Mouse (Mus musculus) kidney, adult 10 weeks (tissue): ENCODE results near the gene Atp6v1a. TPM values are rescaled to one million over a fixed set of nuclear protein-coding genes. Genes with fewer than 3 reads are reported as not detected.

ENCODE experiments used
- polyA plus RNA-seq: library from polyadenylated mRNA; stranded (reverse); fragments of 350-450 nt; fragmentation: Illumina TruSeq; extraction: RNeasy Lipid Tissue Mini Kit (QIAGEN cat#74804); gene quantifications from one replicate; pipeline ENCODE4 v1.2.3, GENCODE M21; 2014; ENCODE audit warnings: low read depth, low replicate concordance

Gene Atp6v1a
- polyA plus RNA-seq, result 622 TPM

DNA sequence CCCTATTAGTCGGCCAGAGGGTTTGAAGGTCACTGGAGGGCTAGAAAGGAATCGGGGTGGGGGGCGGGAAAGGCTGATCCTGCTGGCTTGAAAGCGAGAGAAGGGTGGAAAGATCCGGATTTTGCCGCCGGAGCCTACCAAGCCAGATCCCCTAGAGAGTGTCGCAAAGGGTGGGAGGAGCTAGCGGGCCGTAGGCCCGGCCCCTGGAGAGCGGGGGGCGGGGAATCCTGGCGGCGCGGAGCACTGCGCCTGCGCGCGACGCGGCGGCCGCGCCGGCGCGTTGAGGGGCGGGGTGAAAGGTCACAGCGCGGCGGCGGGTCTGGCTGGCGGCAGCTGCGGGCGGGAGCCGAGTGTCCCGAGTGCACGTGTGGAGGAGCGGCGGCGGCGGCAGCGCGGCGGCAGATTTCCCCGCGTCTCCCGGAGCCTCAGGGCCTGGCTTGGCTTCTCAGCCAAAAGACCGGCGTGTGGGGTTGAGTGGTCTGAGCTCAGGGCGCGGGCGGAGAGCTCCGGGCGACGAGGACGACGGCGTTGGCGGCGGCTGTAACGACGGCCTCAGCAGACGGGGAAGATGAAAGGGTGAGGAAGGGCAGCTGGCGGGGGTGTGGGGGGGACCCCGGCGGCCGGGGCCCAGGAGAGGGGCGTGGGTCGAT is at the start of gene Atp6v1a, which contains the start of gene Naa50:
Atp6v1a (minus strand) TSS at position 170 of the 650 bp plus-strand sequence.
Naa50 (plus strand) TSS at position 295 of the 650 bp plus-strand sequence.

DNA sequence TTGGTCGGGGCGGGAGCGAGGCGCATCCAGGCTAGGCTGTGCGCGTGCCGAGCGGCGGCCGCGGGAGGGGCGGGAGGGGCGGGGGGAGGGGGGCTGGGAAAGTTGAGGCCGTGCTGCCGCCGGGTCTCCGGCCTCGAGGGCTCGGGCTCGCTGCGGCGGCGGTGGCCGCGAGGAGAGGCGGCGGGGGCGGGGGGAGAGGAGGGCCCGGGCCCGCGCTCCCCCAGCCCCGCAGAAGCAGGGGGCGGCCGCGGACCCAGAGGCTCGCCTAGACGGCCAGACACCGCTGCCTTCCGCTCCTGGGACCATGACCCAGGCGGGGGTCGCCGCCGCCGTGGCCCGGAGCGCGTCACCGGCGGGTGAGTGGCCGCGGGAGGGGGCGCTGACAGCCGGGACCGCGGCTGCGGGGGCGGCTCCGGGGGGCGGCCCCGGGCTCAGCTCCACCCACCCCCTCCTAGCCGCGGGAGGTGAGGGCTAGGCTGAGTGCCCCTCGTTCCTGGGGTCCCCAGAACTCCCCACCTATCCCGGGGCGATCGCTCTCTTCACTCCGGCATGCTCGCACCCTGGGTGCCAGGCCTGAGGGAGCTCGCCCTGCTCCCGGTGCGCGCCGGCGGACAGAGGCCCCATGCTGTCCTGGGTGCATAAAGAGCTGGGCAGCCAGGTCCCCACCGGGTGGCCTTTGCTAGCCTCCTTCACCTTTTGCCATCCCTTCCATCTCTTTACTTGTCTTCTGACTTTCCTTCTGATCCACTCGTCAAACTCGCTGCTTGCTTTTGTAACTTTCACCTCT is 33.8 kb upstream of the Atp6v1a start, which contains the start of gene Usf3:
Usf3 (plus strand) TSS at position 92 of the 787 bp plus-strand sequence.

DNA sequence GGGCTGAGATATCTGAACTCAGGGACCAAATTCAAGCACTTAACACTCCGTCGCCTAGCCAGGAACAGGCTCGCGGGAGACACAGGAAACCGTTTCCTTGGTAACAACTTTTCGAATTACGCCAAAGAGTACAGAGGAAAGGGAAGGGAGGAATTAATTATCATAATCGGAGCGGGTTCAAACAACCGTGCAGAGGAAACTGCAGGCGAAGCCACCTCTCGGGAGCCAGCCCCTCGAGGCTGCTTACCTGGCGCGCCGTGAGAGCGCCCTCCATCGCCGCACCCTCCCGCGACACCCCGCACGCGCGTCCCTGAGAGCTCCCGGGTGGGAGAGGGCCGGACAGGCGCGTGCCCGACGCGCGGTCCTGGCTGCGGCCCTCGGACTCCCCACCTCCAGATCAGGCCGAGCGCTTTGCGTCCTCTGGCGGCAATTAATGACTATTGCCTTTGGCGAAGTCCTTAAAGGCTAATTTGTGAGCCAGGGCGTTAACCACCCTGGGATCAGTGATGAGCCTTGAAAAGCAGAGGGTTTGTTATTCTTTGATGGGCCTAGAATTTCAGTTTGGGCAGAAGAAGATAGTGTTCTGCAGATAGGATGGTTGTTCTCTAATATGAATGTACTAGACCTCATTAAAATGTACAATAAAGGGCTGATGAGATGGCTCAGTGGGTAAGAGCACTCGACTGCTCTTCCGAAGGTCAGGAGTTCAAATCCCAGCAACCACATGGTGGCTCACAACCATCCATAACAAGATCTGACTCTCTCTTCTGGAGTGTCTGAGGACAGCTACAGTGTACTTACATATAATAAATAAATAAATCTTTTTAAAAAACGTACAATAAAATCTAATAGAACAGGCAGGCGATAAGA is 76.2 kb downstream of the Atp6v1a start, which contains the start of gene Gramd1c:
Gramd1c (minus strand) TSS at position 321 of the 870 bp plus-strand sequence.

Other genes starting within 250 kb of the Atp6v1a start
- 9.9 TPM for gene Ccdc191, start 249.9 kb downstream of the Atp6v1a start, polyA plus RNA-seq
- gene Qtrt2, start 212.9 kb downstream of the Atp6v1a start, polyA plus RNA-seq, result 9.0 TPM
- 5.8 TPM for gene Zdhhc23, start 159.9 kb downstream of the Atp6v1a start, polyA plus RNA-seq
- gene Gramd1c, start 76.4 kb downstream of the Atp6v1a start, polyA plus RNA-seq, result 14.1 TPM
- gene Naa50, start 125 bp upstream of the Atp6v1a start, polyA plus RNA-seq, result 207 TPM
- 26.4 TPM for gene Usf3, start 33.5 kb upstream of the Atp6v1a start, polyA plus RNA-seq
- 0.40 TPM for gene Sidt1, start 193.5 kb upstream of the Atp6v1a start, polyA plus RNA-seq
- gene Spice1, start 207.4 kb upstream of the Atp6v1a start, polyA plus RNA-seq, result 12.2 TPM